Mouse (Mus musculus): ENCODE measurements around the gene Sptssb.

- TF ChIP-seq CTCF (IDR thresholded peaks at IDR 0.05; ENCODE audit: control insufficient read depth, insufficient read depth, insufficient replicate concordance, low read depth, low read length) = no peak
- no peak for TF ChIP-seq POLR2A (IDR thresholded peaks at IDR 0.05; ENCODE audit: control insufficient read depth, low read depth, low read length)
Observed at GRCm38 (mm10) chr3:69872661-69873327, 13.1 kb upstream of the Sptssb start.

Measured in testis, adult 2 months (tissue).